Mouse (Mus musculus): ENCODE measurements around the gene Lbx2. TPM values are rescaled to one million over a fixed set of nuclear protein-coding genes. Genes with fewer than 3 reads are reported as not detected.

The Lbx2 gene
- polyA plus RNA-seq, 1 experiment from 2014 or later = 0.89 TPM

DNA sequence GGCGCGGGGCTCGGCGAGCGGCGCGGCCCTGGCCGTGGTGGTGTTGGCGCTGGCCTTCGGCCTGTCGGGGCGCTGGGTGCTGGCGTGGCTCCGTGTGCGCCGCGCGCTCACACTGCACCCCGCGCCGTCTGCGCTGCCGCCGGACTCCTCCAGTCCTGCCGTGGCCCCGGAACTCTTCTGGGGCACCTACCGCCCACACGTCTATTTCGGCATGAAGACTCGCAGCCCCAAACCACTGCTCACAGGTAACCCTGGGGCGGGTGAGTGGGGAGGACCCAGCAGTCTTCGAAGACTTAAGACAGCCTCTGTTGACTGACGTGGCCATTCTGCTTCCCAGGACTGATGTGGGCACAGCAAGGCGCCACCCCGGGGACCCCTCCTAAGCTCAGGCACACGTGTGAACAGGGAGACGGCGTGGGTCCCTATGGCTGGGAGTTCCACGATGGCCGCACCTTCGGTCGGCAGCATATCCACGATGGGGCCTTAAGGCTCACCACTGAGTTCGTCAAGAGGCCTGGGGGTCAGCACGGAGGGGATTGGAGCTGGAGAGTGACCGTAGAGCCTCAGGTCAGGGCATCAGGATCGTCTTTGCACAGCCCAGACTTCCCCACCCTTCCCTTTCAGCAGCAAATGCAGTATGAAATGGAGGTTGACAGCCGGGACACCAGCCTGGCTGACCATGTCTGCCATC, 29.7 kb downstream of the Lbx2 start:
- H3K36me3 ChIP-seq (ENCODE audit: control insufficient read depth, insufficient read depth, low read length) = peaks cover 20% of the 10 kb centered on the region
- H3K9ac ChIP-seq (ENCODE audit: low read length) = peak overlapping the region; percentile 90
- H3K4me1 ChIP-seq (replicated peaks; ENCODE audit: control insufficient read depth, insufficient read depth, low read length) = peaks cover 27% of the 10 kb centered on the region
- H3K4me3 ChIP-seq (ENCODE audit: low read length) = peak overlapping the region; percentile 71
- peak overlapping the region; percentile 69 for H3K27ac ChIP-seq (ENCODE audit: low read length)
- ATAC-seq (ENCODE audit: low read depth) = peak; percentile 37; the same call in 1 of the 2 replicates
- H3K9me3 ChIP-seq (ENCODE audit: control insufficient read depth, low read length) = no peaks in the 10 kb centered on the region
- H3K4me2 ChIP-seq (ENCODE audit: low read depth, low read length) = peak overlapping the region; percentile 93
- no peaks in the 10 kb centered on the region for H3K27me3 ChIP-seq (ENCODE audit: control insufficient read depth, insufficient read depth, low read depth, low read length)
- WGBS = 1% methylated on average over 30 of the region's 48 CpGs

DNA sequence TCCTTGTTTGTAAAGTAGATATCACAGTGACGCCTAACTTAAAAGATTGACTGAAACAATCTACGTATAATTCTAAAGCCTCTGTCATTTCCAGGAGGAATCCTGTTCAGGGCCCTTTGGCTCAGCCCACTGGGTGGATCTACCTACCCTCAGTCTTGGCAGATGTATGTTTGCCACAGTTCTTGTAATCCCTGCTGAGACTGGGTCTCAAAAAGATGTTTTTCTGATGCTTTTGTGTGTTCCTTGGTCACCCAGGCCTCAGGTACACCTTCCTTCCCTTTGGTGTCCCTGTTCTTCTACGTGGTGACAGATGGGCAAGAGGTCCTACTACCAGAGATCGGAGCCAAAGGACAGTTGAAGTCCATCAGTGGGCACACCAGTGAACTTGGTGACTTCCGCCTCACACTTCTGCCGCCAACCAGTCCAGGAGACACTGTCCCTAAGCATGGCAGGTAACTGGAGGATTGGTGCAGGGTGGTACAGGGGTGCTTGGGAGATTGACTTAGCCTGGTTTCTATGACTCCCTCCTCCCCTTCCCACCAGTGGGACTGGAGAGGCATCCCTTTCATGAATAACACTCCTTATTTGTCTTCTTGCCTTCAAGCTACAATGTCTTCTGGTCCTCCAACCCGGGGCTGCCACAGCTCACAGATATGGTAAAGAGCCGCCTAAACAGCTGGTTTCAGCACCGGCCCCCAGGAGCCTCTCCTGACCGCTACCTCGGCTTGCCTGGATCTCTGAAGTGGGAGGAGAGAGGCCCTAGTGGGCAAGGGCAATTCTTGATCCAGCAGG, 30.4 kb downstream of the Lbx2 start:
- H3K36me3 ChIP-seq (ENCODE audit: control insufficient read depth, insufficient read depth, low read length) = peaks cover 20% of the 10 kb centered on the region
- 59% methylated on average over 11 of the region's 11 CpGs for WGBS
- H3K27me3 ChIP-seq (ENCODE audit: control insufficient read depth, insufficient read depth, low read depth, low read length) = no peaks in the 10 kb centered on the region
- peak overlapping the region; percentile 71 for H3K4me3 ChIP-seq (ENCODE audit: low read length)
- peak overlapping the region; percentile 69 for H3K27ac ChIP-seq (ENCODE audit: low read length)
- H3K4me2 ChIP-seq (ENCODE audit: low read depth, low read length) = peak overlapping the region; percentile 93
- H3K9ac ChIP-seq (ENCODE audit: low read length) = peak overlapping the region; percentile 90
- peaks cover 27% of the 10 kb centered on the region for H3K4me1 ChIP-seq (replicated peaks; ENCODE audit: control insufficient read depth, insufficient read depth, low read length)
- no peaks in the 10 kb centered on the region for H3K9me3 ChIP-seq (ENCODE audit: control insufficient read depth, low read length)
- ATAC-seq (ENCODE audit: low read depth) = no peak

DNA sequence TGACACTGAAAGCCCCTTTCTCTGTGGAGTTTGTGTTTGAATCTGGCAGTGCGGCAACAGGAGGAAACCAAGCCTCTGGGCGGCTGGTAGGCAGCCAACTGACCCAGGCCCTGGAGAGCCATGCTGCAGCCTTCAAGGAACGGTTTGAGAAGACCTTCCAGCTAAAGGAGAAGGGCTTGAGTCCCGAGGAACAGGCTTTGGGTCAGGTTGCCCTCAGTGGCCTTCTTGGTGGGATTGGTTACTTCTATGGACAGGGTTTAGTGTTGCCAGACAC, 30.9 kb downstream of the Lbx2 start:
- no peaks in the 10 kb centered on the region for H3K9me3 ChIP-seq (ENCODE audit: control insufficient read depth, low read length)
- peaks cover 27% of the 10 kb centered on the region for H3K4me1 ChIP-seq (replicated peaks; ENCODE audit: control insufficient read depth, insufficient read depth, low read length)
- H3K4me2 ChIP-seq (ENCODE audit: low read depth, low read length) = no peak overlapping the region
- H3K9ac ChIP-seq (ENCODE audit: low read length) = no peak overlapping the region; the same call in 1 of the 2 replicates
- no peak for ATAC-seq (ENCODE audit: low read depth)
- WGBS = 66% methylated on average over 4 of the region's 4 CpGs
- no peak overlapping the region for H3K4me3 ChIP-seq (ENCODE audit: low read length)
- H3K36me3 ChIP-seq (ENCODE audit: control insufficient read depth, insufficient read depth, low read length) = peaks cover 20% of the 10 kb centered on the region
- no peak overlapping the region for H3K27ac ChIP-seq (ENCODE audit: low read length)
- H3K27me3 ChIP-seq (ENCODE audit: control insufficient read depth, insufficient read depth, low read depth, low read length) = no peaks in the 10 kb centered on the region

DNA sequence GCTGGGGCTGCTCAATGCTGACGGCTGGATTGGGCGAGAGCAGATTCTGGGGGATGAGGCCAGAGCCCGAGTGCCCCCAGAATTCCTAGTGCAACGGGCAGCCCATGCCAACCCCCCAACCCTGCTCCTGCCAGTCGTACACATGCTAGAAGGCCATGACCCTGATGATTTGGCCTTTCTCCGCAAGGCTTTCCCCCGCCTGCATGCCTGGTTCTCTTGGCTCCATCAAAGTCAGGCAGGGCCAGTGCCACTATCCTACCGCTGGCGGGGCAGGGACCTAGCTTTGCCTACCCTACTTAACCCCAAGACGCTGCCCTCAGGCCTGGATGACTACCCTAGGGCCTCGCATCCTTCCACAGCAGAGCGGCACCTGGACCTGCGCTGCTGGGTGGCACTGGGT, 31.4 kb downstream of the Lbx2 start:
- 87% methylated on average over 13 of the region's 13 CpGs for WGBS
- no peaks in the 10 kb centered on the region for H3K27me3 ChIP-seq (ENCODE audit: control insufficient read depth, insufficient read depth, low read depth, low read length)
- peaks cover 31% of the 10 kb centered on the region for H3K4me1 ChIP-seq (replicated peaks; ENCODE audit: control insufficient read depth, insufficient read depth, low read length)
- no peak overlapping the region for H3K4me2 ChIP-seq (ENCODE audit: low read depth, low read length)
- H3K4me3 ChIP-seq (ENCODE audit: low read length) = no peak overlapping the region
- H3K9ac ChIP-seq (ENCODE audit: low read length) = no peak overlapping the region
- no peak overlapping the region for H3K27ac ChIP-seq (ENCODE audit: low read length)
- no peaks in the 10 kb centered on the region for H3K9me3 ChIP-seq (ENCODE audit: control insufficient read depth, low read length)
- peaks cover 20% of the 10 kb centered on the region for H3K36me3 ChIP-seq (ENCODE audit: control insufficient read depth, insufficient read depth, low read length)
- ATAC-seq (ENCODE audit: low read depth) = no peak

DNA sequence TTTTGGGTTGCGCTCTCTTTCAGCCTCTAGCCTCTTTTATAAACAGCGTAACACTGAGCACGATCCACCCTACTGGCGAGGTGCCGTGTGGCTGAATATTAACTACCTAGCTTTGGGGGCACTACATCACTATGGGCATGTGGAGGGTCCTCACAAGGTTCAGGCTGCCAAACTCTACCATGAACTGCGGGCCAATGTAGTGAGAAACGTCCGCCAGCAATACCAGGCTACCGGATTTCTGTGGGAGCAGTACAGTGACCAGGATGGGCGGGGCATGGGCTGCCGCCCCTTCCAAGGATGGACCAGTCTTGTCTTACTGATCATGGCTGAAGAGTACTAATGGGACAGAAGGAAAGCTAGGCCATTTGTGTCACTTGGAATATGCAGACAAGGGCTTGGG, 32.2 kb downstream of the Lbx2 start:
- peaks cover 36% of the 10 kb centered on the region for H3K4me1 ChIP-seq (replicated peaks; ENCODE audit: control insufficient read depth, insufficient read depth, low read length)
- peaks cover 20% of the 10 kb centered on the region for H3K36me3 ChIP-seq (ENCODE audit: control insufficient read depth, insufficient read depth, low read length)
- no peak overlapping the region for H3K4me3 ChIP-seq (ENCODE audit: low read length)
- H3K4me2 ChIP-seq (ENCODE audit: low read depth, low read length) = no peak overlapping the region
- H3K27me3 ChIP-seq (ENCODE audit: control insufficient read depth, insufficient read depth, low read depth, low read length) = no peaks in the 10 kb centered on the region
- no peaks in the 10 kb centered on the region for H3K9me3 ChIP-seq (ENCODE audit: control insufficient read depth, low read length)
- no peak for ATAC-seq (ENCODE audit: low read depth)
- 75% methylated on average over 11 of the region's 11 CpGs for WGBS
- H3K27ac ChIP-seq (ENCODE audit: low read length) = no peak overlapping the region
- H3K9ac ChIP-seq (ENCODE audit: low read length) = no peak overlapping the region

DNA sequence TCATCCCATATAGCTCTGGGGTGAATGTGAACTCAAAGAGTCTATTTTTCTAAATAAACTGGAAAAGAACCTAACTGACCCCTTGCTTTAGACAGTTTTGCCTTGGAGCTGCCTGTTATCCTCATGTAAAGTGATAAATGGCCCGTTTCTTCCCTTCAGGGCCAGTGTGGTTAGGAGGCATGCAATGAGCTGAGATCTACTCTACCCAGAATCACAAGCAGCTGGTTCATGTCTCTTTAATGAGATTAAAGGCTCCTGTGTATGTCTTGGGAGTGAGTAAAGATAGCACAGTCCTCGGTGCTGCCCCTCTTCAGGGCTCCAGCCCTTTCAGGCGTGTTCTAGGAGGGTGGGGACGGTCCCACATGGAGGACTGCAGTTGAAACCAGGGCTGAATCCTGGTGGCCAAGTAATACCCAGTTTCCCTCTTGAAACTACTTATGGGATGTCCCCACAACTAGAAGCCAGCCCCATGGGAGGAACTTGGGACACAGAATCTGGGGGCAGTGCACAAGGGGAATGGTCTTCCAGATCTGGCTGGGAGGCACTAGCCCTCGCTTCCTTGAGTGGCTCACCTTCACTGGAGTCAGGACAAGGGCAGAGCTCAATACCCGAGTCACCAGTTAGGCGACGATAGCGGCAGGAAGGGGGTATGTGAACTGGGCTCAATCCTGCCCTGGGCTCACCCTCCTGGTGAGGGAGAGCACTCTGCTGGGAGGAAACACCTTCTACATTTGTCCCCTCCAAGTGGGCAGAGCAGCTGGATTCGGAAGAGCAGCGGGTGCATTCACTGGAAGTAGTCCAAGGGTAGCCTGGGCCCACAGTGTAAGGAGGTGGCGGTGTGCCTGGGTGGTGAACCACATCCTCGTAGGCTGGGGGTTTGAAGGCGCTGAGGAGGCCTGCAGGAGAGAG, 32.9 kb downstream of the Lbx2 start:
- H3K9ac ChIP-seq (ENCODE audit: low read length) = peak overlapping the region; percentile 26; the same call in 1 of the 2 replicates
- H3K36me3 ChIP-seq (ENCODE audit: control insufficient read depth, insufficient read depth, low read length) = peaks cover 20% of the 10 kb centered on the region
- no peaks in the 10 kb centered on the region for H3K27me3 ChIP-seq (ENCODE audit: control insufficient read depth, insufficient read depth, low read depth, low read length)
- no peak for ATAC-seq (ENCODE audit: low read depth)
- peaks cover 39% of the 10 kb centered on the region for H3K4me1 ChIP-seq (replicated peaks; ENCODE audit: control insufficient read depth, insufficient read depth, low read length)
- 69% methylated on average over 14 of the region's 14 CpGs for WGBS
- H3K27ac ChIP-seq (ENCODE audit: low read length) = no peak overlapping the region
- no peak overlapping the region for H3K4me3 ChIP-seq (ENCODE audit: low read length)
- H3K4me2 ChIP-seq (ENCODE audit: low read depth, low read length) = no peak overlapping the region
- H3K9me3 ChIP-seq (ENCODE audit: control insufficient read depth, low read length) = no peaks in the 10 kb centered on the region

DNA sequence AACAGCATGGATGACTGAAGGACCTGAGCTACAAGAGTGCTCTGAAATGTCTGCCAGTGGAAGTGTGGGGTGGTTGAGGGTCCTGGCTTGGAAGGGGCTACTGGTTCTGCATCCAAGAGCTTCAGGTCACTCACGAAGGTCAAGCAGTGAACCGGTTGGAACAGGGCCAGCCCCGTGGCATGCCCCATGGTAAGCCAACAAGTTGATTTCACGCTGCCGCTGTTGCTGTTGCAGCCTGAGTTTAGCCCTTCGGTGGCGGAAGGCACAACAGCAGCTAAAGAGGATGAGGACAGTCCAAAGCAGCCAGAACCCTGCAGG, 33.5 kb downstream of the Lbx2 start:
- ATAC-seq (ENCODE audit: low read depth) = no peak
- Histone ChIP-seq H3K4me3 (ENCODE audit: low read length) (no peak overlapping the region), H3K4me2 (ENCODE audit: low read depth, low read length) (peak overlapping the region; percentile 96; the same call in 1 of the 2 replicates), H3K36me3 (ENCODE audit: control insufficient read depth, insufficient read depth, low read length) (peaks cover 20% of the 10 kb centered on the region), H3K9me3 (ENCODE audit: control insufficient read depth, low read length) (no peaks in the 10 kb centered on the region), H3K4me1 (replicated peaks; ENCODE audit: control insufficient read depth, insufficient read depth, low read length) (peaks cover 40% of the 10 kb centered on the region), H3K27me3 (ENCODE audit: control insufficient read depth, insufficient read depth, low read depth, low read length) (no peaks in the 10 kb centered on the region), H3K27ac (ENCODE audit: low read length) (no peak overlapping the region), H3K9ac (ENCODE audit: low read length) (peak overlapping the region; percentile 26; the same call in 1 of the 2 replicates)
- WGBS = 76% methylated on average over 7 of the region's 7 CpGs

DNA sequence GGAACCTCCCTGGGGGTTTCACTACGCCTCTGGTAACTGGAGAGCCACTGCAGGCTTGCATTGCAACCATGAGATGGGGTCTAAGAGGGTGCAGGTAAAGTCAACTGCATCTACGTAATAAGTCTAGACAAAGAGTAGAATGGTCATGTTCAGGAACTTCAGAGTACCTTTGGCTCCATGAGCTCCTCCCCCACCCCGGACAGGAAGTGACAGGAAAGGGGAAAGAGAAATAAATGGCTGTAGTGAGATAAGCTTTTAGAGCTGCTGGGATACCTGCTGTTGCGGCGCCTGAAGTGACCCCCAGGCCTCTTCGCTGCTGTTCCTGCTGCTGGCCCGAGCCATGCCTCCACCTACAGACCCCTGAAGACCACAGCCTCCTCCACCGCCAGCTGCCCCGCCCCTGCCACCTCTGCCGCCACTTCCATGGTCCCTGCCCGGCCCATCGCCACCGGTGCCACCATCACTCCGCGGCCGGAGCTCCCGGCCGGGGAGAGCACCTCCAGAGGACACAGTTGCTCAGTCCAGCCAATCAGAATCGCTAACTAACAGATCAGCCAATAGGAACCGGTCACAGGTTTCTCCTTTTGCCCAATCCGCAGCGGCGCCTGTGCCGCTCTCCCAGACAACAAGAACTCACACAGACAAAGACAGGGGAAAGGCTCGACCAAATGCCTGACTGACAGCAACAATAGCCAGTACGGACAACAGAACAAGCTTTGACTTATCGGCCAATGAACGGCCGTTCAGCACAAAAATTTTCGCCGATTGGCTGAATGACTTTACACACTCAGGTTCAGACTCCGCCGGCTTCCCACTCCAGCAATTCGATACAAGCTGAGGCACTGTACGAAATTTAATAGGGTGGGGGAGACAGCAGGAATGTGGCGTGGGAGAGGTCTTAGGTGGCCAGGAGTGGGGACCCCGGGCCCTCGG, 35.0 kb downstream of the Lbx2 start, which contains the start of gene Wbp1:
Gene Wbp1 (minus strand): TSS at position 630 of the 933 bp plus-strand sequence.
- Histone ChIP-seq H3K4me3 (ENCODE audit: low read length) (peak within 1 kb of the TSS; percentile 72), H3K4me1 (replicated peaks; ENCODE audit: control insufficient read depth, insufficient read depth, low read length) (peaks cover 37% of the 10 kb centered on the region), H3K9me3 (ENCODE audit: control insufficient read depth, low read length) (no peaks in the 10 kb centered on the region), H3K9ac (ENCODE audit: low read length) (peak within 1 kb of the TSS; percentile 90), H3K27me3 (ENCODE audit: control insufficient read depth, insufficient read depth, low read depth, low read length) (no peaks in the 10 kb centered on the region), H3K27ac (ENCODE audit: low read length) (peak within 1 kb of the TSS; percentile 97), H3K36me3 (ENCODE audit: control insufficient read depth, insufficient read depth, low read length) (peaks cover 20% of the 10 kb centered on the region), H3K4me2 (ENCODE audit: low read depth, low read length) (peak within 1 kb of the TSS; percentile 96)
- WGBS = under 1% methylated on average over 38 of the region's 38 CpGs
- ATAC-seq (ENCODE audit: low read depth) = peak; percentile 95
